Mouse (Mus musculus) frontal cortex, postnatal 10 days (tissue): ENCODE results near the gene Tead3.

Experiments
- DNase-seq, 2 experiments: peaks; one replicate each; pipeline ENCODE4 v3.0.0; 2022; ENCODE audit warnings: low spot score in 2 of 2, mixed read lengths in 1 of 2

The Tead3 gene

DNA sequence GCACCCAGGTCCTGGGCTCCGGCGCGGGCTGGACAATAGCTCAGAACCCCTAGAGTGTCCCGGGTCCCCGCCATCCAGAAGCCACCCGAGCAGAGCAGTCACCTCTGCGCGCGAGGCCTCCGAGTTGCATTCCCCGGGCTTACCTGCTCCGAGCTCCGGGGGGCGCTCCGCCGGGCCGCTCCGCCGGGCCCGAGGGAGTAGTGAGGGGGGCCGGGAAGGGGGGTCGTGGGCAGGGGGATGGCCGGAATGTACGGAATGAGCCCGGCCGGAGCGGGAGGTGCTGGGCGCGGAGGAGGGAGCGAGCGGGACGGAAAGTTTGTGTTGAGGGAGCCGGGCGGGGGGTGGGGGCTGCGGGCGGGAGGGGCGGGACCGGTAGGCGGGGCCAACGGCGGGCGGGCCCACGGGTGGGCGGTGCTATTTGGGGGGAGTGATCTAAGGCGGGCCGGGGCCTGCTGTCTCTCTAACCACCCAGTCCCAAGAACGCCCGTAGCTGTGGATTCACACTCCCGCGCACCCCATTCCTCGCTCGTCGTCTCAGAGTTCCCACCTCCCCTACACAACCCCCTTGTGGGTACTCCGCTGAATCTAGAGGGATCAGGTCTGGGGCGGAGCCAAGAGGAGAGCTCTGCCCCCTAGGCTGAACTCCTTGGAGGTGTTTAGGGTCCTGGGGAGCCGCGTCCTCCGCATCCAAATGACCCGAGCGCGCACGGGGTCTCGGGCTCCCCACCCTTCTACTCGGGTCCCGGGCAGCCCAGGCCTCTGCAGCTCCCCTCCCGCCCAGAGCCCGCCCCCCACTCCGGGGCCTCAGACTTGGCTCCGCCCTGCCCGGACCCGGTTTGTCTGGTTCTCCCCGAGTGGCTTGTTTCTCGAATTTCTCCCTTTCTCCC is at the start of gene Tead3:
TSS of gene Tead3 (minus strand) at position 352 of the 887 bp plus-strand sequence.
- peak in 1 of 2 experiments; percentile 47 for DNase-seq

GRCm38 (mm10) chr17:28394994-28395393 is 44.4 kb upstream of the Tead3 start:
- no peak for DNase-seq

GRCm38 (mm10) chr17:28394051-28394765 is 43.6 kb upstream of the Tead3 start:
- DNase-seq: no peak

GRCm38 (mm10) chr17:28391568-28392432 is 41.2 kb upstream of the Tead3 start:
- no peak for DNase-seq

DNA sequence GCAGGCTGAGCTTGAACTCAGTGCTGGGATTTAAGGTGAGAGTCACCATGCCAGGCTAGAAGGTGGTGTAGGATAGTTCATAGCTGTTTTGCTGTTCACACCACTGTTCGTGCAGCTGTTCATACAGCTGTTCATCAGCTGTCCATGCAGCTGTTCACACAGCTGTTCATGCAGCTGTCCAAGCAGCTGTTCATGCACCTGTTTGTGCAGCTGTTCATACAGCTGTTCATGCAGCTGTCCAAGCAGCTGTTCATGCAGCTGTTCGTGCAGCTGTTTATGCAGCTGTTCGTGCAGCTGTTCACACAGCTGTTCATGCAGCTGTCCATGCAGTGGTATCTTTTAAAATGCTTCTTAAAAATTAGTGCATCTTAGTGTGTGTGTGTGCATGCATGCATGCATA is 37.9 kb upstream of the Tead3 start:
- no peak for DNase-seq

DNA sequence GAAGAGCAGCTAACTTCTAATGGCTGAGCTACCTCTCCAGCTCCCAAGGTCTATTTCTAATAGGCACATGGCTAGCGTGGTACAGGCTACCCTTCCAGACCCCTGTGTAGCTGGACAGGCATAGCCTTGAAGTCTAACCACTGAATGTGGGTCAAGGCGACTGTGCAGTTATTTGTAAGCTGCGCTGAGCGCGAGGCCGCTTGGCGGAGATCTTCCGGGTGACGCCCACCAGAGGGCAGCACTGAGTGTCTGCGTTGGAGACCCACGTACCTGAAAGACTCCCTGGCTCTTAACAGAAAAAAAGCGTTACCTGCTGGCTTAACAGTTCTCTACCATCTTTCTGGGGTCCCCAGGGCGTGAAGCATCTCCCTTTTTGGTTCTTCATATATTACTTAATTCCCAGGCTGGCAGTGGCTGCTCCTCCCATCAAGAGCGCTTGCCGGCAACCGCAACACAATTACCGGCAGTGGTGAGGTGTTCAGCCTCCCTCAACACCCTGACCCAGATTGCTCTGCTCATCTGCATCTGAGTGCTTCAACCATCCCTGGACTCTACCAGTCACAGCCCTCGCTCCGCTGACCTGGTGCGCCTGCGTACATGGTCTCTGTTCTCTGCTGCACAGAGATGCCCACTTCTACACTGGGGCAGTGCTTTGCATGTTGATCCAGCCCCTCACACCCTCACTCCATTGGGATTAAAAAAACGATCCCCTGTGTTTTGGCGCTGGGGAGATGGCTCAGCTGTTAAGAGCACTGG is 35.7 kb upstream of the Tead3 start:
- DNase-seq: peak; percentile 44 to 74

- no peak for DNase-seq
These were observed 33.7 kb upstream of the Tead3 start for GRCm38 (mm10) chr17:28384298-28384697.

DNA sequence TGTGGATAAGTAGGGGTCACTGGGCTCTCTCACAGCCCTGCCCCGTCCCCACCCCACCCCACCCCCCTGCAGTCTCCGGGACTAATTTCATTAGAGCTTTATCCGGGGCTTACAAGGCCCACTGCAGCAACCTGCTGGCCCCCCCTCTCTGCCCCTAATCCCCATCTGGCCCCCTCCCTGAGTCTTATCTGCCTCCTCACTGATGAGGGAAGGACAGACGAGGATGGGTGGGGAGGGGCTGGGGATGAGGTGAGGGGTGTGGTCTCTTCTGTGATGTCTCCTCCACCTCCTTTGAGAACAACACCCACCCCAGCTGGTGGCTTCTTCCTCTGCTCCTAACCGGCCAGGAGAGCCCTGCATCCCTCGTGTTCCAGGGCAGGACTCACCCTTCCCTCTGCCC is 29.6 kb upstream of the Tead3 start:
- DNase-seq: no peak

GRCm38 (mm10) chr17:28375592-28376061 is 25.0 kb upstream of the Tead3 start:
- DNase-seq: no peak

DNA sequence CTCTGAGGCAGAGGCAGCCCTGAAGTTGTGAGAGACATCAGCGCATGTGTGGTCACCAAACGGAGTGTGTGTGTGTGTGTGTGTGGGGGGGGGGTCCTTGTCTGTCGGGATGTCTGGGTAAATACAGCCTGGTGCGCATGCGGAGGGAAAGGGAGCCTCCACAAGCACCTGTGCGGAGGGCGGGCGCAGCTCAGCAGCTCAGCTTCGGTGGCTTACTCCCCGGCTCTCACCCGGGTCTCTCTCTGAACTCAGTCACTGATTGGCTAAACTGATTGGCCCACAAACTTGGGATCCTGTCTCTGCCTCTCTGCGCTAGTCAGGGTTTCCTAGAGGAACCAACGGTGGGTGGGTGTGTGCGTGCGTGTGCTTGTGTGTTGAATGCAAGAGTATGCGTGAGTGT is 23.9 kb upstream of the Tead3 start:
- no peak for DNase-seq

GRCm38 (mm10) chr17:28373821-28374220 is 23.2 kb upstream of the Tead3 start:
- peak in 1 of 2 experiments; percentile 29 for DNase-seq

GRCm38 (mm10) chr17:28371941-28372340 is 21.3 kb upstream of the Tead3 start:
- DNase-seq: no peak

DNA sequence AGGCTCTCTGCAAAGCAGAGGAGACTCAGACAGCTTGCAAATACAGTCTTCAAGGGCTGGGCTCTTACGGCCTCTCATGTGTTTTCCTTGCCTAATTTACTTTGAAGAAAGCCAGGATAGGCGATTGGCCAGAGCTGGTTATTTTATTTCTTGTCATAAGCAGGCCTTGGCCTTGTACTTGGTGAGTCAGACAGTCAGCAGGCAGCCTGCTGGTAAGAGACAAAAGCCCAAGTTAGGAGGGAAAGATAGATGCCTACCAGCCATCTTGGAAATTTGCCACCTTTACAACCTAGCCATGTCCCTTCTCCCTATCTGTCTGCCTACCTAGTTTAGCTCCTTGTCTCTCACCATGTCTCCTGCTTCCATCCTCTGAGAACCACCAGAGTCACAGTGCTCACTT is 20.7 kb upstream of the Tead3 start:
- DNase-seq: no peak

- no peak for DNase-seq
These were observed 18.4 kb upstream of the Tead3 start for GRCm38 (mm10) chr17:28369056-28369455.

GRCm38 (mm10) chr17:28368449-28368848 is 17.8 kb upstream of the Tead3 start:
- peak in 1 of 2 experiments; percentile 44 for DNase-seq

DNA sequence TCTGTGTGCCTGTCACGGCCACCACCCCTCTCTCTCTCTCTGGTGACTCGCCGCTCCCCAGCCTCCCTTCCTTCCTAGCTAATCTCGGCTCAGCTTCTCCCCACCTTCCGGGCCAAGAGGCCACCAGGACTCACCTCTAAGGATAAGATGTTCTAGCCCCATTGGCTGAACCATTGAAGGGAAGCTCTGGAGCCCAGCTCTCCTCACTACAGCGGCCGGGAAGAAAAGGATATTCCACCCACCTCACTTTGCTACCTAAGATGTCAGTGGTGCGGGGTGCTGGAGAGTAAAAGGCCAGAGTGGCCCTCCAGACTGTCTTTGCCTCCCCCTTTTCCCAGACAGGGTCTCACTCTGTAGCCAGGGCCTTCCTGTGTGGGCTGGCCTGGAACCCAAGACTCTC is 14.5 kb upstream of the Tead3 start, which contains the start of gene Tulp1:
TSS of gene Tulp1 (minus strand) at position 101 of the 400 bp plus-strand sequence.
- no peak for DNase-seq

DNA sequence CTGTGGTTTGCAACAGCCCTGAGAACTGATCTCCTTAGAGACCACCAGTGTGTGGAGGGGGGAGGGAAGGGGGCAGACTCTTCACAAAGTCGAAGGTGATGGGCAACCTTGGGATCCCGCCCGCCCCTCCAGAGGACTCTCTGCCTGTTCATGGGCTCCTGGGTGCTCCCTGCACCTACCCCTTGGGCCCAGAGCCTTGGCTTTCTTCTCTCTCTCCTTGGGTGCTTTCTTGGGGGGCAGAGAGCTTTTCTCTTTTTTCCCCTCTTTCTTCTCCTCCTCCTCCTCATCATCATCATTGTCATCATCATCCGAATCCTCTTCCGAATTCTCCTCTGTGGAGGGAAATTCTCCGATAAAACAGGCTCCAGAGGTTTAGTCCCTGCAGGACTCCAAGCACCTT is 12.9 kb upstream of the Tead3 start:
- no peak for DNase-seq

GRCm38 (mm10) chr17:28362653-28363292 is 12.2 kb upstream of the Tead3 start:
- DNase-seq: no peak

DNA sequence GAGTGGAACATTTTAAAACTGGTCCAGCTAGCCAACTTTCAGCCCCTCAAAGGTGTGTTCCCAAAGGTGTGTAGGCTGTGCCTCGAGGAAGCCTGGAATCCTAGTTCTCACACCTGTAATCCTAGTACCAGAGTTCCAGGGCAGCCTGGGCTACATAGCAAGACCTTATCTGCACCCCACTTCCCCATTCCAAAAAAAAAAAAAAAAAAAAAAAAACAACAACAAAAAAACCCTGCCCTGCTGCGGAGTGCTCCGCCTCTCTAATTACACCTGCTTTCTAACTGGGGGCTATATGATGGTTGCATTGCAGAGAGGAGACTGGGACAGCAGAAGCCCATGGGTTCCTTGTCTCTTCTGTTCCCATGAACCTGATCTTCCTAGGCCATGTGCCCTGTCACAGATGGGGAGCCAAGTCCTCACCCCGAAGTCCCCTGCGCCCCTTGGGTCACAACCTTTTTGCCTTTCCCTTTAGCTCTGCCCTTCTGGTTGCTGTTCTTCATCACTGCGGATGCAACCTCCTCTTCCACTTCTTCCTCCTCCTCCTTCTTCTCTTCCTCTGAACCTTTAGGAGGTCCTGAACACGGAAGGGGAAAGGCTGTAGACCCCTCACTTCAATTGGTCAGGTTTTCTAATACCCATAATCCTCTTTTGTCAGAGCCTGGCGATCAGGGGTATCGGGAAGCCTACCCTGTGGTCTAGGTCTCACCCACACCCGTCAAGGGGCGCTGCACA is 11.5 kb upstream of the Tead3 start:
- no peak for DNase-seq
